Mouse (Mus musculus) naive thymus-derived CD4-positive, alpha-beta T cell, adult 2 months (primary cell): ENCODE results near the gene Golgb1.

Source experiments
- DNase-seq: peaks from one replicate; pipeline ENCODE4 v3.0.0-alpha.2; 2011; ENCODE audit warnings: low read depth

Gene Golgb1

DNA sequence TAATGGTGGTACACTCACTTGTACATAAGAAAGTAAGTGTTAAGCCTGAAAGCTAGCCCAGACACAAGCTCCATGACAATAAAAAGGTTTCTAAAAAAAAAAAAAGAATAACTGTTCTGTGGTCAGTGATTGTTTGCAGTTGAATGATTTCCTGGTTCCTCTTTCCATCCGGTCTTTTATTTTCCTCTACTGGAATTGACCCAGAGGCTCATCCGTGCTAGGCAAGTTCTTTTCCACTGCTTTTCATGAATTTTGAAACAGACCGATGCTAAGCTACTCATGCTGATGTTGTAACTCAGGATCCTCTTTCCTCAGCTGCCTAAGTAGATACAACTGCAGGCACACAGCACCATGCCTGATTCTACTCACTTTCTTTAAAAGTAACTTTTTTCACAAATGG is 45.5 kb downstream of the Golgb1 start:
- DNase-seq = no peak

DNA sequence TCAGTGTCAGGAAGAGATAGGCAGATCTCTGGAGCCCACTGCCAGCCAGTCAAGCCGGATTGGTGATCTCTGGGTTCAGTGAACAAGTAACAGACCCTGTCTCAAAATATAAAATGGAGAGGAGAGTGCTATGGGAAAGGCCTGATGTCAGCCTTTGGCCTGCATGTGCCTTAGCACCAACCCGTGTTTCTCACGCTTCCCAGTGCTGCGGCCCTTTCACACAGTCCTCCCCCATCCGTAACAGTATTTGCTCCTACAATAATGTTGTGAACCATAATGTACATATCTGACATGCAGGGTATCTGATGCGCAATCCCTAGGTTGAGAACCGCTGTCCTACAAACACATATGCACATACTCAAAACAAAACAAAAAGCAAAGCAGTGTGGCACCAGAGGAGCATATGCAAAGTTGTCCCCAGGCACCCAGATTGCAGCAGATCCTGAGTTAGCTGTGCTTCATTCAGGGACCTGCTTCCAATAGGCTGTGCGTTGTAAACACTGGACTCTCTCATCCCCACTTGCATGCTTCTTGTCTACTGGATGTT is 46.2 kb downstream of the Golgb1 start:
- DNase-seq = no peak

DNA sequence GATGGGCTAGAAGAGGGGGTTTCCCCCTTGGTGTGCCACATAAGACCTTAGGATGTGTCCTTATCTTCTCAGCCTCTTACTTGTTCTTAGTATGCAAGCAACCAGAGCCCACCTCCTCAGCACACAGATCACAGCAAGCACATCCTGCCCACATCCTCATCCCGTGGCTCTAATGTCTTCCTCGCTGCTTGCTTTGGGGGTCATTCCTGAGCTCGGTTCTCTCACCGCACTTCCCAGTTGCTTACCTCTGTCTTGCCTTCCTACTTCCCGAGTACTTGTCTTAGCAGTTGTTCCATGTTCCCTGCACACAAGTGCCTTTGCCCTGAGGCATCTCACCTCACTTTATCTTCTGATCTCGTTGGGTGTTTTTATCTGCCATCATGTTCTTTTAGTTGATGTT is 47.0 kb downstream of the Golgb1 start:
- peak; percentile 48 for DNase-seq

DNA sequence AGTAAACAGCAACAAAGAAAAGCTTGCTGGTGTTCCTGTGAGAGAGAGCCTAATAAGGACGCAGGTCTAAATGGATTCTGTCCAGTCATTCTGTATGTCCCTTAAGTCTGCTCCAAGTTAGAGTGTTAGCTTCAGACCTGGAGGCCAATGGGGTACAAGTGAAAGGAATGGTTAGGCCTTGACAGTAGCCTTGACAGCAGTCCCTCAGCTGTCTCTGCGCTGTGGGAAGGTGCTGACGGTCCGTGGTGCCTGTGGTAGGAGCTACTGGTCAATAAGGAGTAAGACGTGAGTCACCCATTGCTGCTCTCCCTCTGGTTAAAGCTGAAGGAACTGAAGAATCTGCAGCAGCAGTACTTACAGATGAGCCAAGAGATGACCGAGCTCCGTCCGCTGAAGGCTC is 49.4 kb downstream of the Golgb1 start:
- DNase-seq = no peak

DNA sequence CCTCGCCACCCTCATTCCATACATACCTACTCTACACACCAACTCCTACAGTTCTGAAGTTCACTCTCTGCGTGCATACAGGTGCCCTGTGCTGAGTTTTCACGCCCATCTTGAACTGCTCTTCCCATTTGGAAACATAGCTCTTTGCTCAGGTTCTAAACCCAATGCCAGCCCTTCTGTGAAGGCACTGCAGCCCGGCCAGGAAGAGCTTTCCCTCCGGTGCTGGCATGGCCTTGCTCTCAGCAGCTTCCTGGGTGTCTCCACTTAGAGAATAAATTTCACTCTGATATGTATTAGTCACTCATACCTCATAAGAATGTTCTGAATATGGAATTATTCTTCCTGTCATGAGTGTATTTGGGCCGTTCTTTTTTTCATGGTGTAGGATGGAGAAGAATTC is 50.4 kb downstream of the Golgb1 start:
- no peak for DNase-seq

DNA sequence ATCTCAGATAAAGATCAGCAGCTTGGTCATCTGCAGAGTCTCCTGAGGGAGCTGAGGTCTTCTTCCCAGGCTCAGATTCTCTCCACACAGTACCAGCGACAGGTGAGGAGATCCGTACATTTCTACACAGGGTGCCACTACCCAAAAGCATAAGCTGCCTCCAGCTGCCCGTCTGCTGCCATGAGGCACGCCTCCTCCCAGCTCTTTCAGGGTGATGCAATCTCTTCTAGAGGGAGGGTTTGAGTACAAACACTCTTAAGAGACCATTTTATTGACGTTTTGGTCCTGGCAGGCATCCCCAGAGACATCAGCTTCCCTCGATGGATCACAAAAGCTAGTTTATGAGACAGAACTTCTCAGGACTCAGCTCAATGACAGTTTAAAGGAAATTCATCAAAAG is 50.9 kb downstream of the Golgb1 start:
- DNase-seq = no peak

DNA sequence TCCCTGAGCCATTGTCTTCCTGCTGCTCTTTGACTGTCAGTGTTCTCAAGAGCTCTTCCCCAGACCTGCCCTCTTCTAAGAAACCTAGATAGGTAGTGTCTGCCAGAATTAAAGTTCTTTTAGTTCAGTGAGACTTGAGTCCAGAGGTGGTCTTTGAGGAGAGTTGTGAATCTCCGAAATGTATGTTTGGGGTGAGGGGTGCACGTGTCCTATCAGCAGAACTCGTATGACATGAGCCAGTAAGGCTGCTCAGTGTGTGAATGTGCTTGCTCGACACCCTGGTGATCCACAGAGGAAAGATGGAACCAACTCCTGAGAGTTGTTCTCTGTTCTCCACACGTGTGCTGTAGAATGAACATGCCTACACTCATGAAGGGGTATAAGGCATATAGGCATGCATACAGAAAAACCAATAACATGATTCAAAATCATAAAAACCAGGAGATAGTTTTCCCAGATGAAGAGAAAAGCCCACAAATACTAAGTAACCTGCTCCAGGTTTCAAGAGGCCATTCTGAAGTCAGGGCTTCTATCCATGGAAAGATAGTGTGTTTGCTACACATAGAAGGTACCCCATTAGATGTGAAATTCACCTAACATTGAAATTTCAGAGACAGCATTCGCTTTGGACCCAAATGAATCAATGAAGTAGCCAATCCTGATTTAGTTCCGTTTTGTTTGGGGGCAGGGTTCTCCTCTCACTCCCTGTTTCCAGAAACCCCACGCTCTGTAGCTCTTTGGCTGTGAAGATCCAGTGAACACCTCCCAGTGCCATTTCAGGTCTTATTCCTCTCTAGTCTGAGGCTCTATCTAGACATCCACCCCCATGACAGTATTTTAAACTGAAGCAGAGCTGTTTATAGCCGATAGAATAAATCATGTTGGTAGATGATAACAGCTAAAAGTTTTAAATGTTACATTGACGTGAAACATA is 51.8 kb downstream of the Golgb1 start:
- no peak for DNase-seq

DNA sequence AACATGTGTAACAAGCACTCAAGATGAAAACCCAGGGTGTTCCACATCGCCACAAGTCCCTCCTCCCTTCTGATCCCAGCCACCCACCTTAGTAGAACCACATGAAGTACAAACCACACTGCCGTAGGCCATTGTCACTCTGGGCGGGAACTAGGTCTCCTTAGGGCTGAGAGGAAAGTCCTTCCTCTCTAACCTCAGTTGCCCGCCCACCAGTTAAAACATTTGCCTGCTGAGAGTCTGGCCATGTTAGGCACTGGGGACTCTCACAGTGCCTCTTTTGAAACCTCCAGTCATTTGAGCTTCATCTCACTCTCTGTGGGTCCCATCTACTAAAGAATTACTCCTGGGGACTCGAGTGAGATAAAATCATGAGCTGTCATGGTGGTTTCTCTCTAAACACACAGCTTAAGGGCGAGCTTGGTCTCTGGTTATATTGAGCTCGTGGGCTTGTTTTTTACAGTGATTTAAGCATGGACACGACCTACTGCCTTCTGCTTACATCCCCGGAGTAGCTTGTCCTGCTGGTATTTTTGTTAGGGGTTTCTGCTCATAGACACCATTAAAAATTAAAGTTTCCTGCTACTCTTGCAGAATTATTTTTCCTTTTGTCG is 52.7 kb downstream of the Golgb1 start:
- DNase-seq = peak; percentile 74

DNA sequence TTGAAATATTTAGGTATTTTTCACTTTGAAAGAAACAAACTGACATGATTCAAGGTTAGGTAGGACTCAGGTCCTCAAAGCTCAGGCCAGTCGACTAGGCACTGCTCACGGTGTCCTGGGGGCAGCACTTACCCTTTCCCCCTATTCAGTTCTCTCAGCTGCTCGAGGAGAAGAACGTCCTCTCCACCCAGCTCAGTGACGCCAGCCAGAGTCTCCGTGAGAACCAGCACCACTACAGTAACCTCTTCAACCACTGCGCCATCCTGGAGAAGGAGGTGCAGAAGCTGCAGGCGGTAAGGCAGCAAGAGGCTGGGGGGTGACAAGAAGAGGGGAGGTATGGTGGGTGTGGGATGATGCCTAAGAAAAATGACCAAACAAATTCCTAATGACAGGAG is 53.2 kb downstream of the Golgb1 start:
- no peak for DNase-seq

DNA sequence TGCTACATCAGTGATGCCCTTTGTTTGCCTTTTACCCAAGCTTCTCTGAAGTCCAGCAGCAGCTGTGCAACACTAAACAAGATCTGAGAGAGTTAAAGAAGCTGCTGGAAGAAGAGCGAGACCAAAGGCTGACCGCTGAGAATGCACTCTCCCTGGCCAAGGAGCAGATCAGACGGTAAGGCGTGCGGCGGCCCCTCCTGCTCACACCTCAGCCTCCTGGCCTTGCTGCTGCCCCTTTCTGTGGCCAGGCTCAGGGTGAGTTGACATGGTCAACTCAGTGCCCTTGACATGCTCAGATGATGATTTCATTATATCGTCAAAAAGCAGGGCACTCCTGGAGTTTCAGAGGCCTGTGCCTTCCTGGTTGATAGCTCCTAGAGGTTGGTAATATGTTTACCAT is 54.3 kb downstream of the Golgb1 start:
- no peak for DNase-seq

DNA sequence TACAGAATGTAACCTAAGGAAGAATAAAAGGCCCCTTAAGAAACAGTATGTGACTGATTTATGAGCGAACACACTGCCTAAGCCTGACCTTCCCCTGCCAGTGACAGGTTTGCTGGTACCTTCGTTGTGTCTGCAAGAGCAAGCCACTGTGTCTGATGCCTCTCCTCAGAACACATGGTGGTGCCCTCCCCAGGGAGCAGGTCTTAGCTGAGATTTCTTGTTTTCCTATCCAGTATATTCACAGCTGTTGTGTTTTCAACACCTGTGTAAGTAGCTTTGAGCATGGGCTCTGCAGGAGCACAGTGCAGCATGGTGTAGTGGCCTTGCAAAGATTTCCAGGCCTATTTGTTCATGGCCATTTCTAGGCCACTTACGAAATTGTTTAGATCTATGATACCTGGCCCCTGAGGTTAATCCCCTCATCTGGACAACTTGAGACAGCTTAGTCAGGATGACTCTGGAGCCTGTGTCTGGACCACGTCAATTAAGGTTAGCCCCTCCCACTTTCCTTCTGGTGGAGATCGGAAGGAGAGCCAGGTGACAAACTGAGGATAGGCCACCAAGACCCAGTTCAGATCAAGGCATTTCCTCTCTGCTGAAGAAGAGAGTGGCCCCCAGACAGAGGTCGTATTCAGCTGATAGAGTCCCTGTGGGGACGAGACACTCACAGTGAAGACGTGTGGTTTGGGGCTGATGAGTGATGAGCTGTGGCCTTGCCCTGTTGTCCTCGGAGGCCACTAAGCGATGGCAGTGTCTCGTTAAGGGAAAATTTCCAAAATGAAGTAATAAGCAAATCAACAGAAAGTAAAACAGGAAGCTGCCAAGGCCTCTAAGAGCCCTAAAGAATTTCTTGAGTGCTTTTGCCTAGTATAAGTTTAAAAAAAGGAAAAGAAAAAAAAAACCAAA is 55.5 kb downstream of the Golgb1 start:
- no peak for DNase-seq

DNA sequence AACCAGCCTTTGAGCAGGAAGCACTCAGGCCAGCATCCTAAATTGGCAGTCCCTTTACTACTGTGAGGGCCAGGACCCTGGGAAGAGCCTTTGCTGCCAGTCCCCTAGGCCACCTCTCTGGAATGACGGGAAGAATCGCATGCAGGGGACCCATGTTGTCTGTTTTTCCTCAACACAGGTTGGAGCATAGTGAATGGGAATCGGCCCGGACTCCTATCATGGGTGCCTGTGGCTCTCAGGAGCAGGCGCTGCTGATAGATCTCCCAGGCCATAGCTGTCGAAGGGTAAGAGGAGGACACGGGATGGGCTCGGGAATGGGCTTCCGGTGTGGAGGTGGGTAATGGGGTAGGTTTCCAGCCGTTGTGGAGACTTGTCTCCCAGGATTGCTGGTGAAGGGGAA is 56.4 kb downstream of the Golgb1 start:
- DNase-seq = no peak

DNA sequence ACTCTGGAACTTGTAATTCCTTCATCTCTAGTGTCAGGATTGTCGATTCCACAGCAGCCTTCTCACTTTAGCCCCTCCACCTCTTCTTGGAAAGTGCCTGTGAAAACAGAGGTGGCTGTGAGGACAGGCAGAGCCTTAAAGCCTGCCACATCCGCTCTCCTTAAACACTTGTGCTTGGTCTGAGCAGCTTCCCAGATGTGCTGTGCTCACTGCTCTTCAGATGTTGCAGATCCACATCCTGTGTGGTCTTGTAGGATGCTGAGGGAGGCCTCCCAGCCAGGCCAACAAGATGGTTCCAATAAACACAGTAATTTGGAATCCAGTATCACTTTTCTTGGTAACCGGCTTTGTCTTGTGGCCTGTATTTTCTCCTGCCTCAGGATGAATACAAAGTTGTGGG is 57.0 kb downstream of the Golgb1 start:
- peak; percentile 63 for DNase-seq

DNA sequence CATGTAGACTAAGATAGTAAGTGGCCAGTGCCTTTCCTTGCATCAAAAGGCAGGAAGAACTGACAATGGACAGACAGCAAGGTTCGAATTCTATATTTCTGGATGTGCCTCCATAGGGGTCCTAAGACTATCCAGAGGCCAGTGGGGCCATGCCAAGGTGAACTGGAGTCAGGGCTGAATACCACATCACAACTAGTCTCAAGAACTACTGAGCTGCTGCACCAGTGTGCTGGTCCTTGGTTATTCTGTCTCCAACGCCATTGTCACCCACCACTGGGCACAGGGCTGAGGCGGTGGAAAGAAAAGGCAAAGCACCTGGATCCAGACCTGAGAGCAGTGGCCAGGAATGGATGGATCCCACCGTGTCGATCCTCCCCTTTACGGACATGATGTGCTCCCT is 57.6 kb downstream of the Golgb1 start:
- DNase-seq = no peak

DNA sequence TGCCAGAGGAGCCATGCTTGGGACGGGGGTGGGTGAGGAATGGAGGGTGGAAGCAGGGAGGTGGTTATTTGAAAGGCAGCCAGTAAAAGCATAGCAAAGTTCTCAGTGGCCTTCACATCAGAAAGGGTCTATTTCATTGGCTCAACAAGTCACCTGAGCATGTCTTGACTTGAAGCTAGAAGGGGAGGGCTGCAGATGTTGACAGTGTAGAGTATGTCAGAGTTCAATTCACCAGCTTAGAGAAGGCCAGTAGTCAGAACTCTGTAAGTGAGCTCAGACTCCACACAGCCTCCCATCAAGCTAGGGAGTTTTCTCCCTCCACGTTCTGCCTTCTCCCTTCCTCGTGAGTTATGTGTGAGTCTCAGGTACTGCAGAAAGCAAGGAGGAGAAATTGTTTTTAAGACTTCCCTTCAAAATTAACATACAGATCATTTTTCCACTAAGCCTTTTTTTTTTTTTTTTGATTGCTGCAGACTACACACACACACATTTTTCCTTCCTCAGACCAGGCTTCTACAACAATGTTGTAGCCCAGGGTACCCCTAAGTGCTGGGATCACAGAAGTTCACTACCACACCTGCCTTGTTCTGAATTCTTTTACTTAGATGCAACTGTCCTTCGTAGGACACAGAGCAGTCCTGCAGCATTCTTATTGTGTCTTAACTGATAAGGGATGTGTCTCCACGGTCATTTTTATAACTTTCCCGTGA is 59.3 kb downstream of the Golgb1 start:
- DNase-seq = peak; percentile 53

DNA sequence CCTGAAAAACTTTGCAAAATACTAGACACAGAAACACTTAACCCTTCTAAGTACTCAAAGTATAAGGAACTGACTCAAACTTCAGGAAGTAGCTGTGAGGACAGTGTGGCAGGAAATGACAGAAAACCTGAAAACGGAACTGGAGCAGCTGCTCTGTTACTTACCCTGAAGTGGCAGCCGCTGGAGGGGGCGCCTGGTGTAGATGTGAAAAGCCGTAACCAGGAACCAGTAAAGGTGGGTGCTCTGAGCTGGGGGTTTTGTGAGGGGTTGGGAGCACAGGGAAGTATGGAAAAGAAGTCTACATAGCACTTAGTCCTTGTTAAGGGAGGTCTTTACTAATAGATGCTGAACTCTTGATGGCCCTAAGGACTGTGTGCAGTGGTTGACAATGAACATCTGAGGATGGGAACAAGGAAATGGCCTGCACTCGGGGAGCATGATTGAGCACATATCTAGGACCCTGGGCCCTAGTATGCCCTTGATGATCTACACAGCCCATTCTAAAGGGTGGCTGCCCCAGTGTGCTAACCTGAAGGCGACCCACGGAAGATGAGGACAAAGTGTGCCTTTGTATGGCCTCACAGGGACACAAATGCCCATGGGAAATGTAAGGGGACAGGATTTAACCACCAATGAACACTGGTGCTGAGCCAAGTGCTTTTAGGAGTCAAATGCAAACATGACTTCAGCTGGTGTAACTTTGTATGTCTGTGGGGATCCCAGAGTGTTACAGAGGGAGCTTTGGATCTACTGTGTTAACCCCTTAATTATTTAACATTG is 60.1 kb downstream of the Golgb1 start, which contains the start of gene Hcls1:
Hcls1 (plus strand) TSS at position 143 of the 780 bp plus-strand sequence.
- DNase-seq = peak; percentile 78

DNA sequence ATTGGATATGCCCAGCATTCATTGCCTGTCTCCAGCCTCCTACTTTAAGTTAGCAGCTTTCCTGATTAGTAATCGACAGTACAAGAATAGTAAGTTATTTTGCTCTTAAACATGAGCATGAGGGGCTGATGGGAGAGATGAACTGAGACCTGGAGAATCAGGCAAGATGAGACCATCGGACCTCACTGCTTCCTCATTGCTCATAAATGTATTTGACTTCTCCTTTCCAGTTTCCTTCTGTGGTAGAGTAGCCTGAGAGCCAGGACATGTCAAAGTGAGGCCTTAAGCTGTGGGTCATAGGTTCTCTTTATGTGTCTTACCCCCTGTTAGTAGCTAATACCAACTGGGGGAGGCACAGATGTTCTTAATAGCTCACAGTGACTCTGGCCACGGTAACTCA is 60.9 kb downstream of the Golgb1 start:
- DNase-seq = no peak

DNA sequence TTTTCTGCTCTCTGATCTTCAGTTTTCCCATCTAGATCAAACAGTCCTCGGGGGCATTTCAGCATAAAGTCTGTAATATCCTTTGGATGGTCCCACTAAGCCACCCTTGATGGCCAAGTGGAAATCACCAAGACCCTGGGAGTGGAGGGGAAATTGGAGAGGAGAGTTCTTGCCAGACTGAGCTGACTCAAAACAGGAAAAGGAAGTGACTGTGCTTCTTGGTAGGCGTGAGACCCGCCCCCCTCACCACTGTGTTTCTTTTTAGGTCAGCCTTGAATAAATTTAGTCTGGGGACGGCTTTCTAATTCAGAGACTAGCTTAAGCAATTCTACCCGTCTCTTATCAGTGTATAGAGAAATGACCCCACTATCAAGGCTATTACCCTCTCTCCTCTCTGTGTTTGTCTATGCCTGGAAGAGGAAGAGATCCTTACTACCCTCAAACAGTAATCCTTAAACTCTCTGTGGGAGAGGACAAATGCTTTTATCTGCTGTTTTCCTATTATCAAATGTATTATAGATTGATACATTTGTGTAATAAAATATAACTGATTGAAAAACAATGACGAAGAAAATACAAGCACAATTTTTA is 66.3 kb downstream of the Golgb1 start:
- DNase-seq = peak; percentile 56

DNA sequence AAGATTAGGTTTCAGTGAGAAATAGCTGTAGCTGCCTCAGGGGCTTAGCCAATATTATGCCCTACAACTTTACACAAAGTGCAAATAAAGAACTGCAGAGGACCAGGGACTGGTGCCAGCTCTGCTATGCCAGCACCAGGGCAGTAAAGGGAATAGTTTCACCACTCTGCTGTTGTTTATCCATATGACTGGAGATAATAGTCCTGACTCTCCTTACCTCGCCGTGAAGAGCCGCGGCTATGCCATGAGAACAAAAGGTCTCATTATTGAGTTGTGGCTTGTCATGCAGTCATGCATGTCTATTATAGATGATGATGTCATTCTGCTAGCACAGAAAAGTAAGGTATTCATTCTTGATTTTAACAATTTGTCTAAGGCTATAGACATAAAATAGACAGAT is 67.0 kb downstream of the Golgb1 start:
- no peak for DNase-seq

DNA sequence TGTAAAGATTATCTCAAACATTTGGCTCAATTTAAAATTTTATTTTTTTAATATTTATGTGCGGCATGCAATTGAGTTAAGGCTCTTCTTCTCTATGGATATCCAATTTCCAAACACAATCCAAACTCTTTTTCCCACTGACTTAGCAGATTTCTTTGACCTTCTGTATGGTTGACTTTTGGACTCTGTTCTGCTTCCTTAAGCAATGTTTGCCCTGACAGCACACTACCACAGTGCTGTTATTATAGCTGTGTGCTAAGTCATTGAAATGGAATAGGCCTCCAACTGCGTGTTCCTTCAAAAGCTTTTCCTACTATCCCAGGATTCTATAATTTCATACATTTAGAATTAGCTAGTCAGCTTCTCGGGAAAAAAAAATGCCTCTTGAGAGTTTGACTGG is 68.7 kb downstream of the Golgb1 start:
- DNase-seq = no peak
